Mouse (Mus musculus) forebrain, embryonic 16.5 days (tissue): ENCODE measurements at regions not wholly inside any gene's neighbourhood (a gene's known extent, or its start where the extent isn't known, plus 50 kb on each side); places are given as distances from the start of the nearest gene placed in this dataset.

Experiments used
- ATAC-seq: fragments of 200-750 bp; cut with Nextera tagmentation; 2 replicates; pipeline ENCODE4 v1.8.0; 2017; ENCODE audit warnings: mild to moderate bottlenecking, moderate library complexity
- H3K27ac ChIP-seq: fragments of 300-500 bp; sonication (generic); 2 replicates; pipeline ENCODE4 v1.5.1; 2014; ENCODE audit warnings: low read length, control low read depth
- H3K27me3 ChIP-seq: fragments of 300-500 bp; sonication (generic); replicated peaks from 2 replicates; pipeline ENCODE4 v1.6.1; 2014; ENCODE audit warnings: low read length; ENCODE audit not compliant: control insufficient read depth, insufficient read depth
- H3K36me3 ChIP-seq: fragments of 300-500 bp; sonication (generic); 2 replicates; pipeline ENCODE4 v1.6.1; 2014; ENCODE audit not compliant: control insufficient read depth, insufficient read depth
- H3K4me1 ChIP-seq: fragments of 300-500 bp; sonication (generic); replicated peaks from 2 replicates; pipeline ENCODE4 v1.6.1; 2014; ENCODE audit warnings: low read length; ENCODE audit not compliant: control insufficient read depth, insufficient read depth
- H3K4me2 ChIP-seq: fragments of 300-500 bp; sonication (generic); 2 replicates; pipeline ENCODE4 v1.6.1; 2014; ENCODE audit warnings: mild to moderate bottlenecking, low read length, control low read depth
- H3K4me3 ChIP-seq: fragments of 300-500 bp; sonication (generic); replicated peaks from 2 replicates; pipeline ENCODE4 v1.5.1; 2014; ENCODE audit warnings: mild to moderate bottlenecking, low read length, control low read depth
- H3K9ac ChIP-seq: fragments of 300-500 bp; sonication (generic); replicated peaks from 2 replicates; pipeline ENCODE4 v1.6.1; 2014; ENCODE audit warnings: low read depth, low read length, control low read depth
- H3K9me3 ChIP-seq: fragments of 300-500 bp; sonication (generic); 2 replicates; pipeline ENCODE4 v1.6.1; 2016; ENCODE audit warnings: low read length; ENCODE audit not compliant: control insufficient read depth
- WGBS: fragments of 180-500 bp; shearing (Covaris S2); extraction: QIAGEN DNeasy Blood & Tissue Kit; methylation state at CpG from one replicate; pipeline ENCODE4 v1.1.7; 2014; 5-methylcytosine and 5-hydroxymethylcytosine counted together

- 37% methylated on average over 4 of the region's 4 CpGs for WGBS
- Histone ChIP-seq H3K4me1 (0 out of 2 replicates have a peak, but pooled peaks cover 2% of the 10 kb centered on the region), H3K36me3 (no peaks in the 10 kb centered on the region), H3K4me3 (no peak overlapping the region), H3K27ac (no peak overlapping the region), H3K4me2 (no peak overlapping the region), H3K9me3 (no peaks in the 10 kb centered on the region), H3K9ac (no peak overlapping the region), H3K27me3 (no peaks in the 10 kb centered on the region)
- peak; percentile 26; the same call in 1 of the 2 replicates for ATAC-seq
Observed at GRCm38 (mm10) chr8:86224851-86225250, 355.6 kb downstream of the Abcc12 start.

DNA sequence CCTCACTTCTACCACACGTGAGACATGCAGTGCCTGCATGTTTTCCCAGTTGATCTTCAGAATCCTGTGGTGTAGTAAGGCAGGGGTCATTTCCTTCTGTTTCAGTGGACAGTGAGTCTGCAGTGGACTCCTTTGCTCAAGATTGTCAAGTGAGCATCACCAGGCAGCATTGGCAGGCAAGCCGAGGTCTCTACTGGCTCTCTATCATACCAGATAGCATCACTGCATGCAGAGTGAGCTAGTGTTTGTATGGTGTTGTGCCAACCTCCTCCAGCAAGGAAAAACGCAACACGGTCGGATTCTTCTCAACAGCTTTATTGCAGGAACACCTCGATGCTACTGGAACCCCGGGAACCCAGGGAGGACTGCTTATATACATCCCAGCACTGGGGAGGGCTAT, 357.8 kb downstream of the Abcc12 start:
- 87% methylated on average over 7 of the region's 7 CpGs for WGBS
- no peak overlapping the region for H3K4me3 ChIP-seq
- no peaks in the 10 kb centered on the region for H3K27me3 ChIP-seq
- H3K4me2 ChIP-seq: no peak overlapping the region
- no peak overlapping the region for H3K27ac ChIP-seq
- 0 out of 2 replicates have a peak, but pooled peaks cover 2% of the 10 kb centered on the region for H3K4me1 ChIP-seq
- H3K9ac ChIP-seq: no peak overlapping the region
- H3K36me3 ChIP-seq: no peaks in the 10 kb centered on the region
- no peak for ATAC-seq
- H3K9me3 ChIP-seq: no peaks in the 10 kb centered on the region

GRCm38 (mm10) chr8:86222228-86222627, 358.3 kb downstream of the Abcc12 start:
- Histone ChIP-seq H3K9me3 (no peaks in the 10 kb centered on the region), H3K4me3 (no peak overlapping the region), H3K9ac (no peak overlapping the region), H3K36me3 (no peaks in the 10 kb centered on the region), H3K4me2 (no peak overlapping the region), H3K4me1 (0 out of 2 replicates have a peak, but pooled peaks cover 2% of the 10 kb centered on the region), H3K27ac (no peak overlapping the region), H3K27me3 (no peaks in the 10 kb centered on the region)
- 98% methylated on average over 4 of the region's 4 CpGs for WGBS
- ATAC-seq: no peak

GRCm38 (mm10) chr8:86214399-86214798, 366.1 kb downstream of the Abcc12 start:
- H3K9me3 ChIP-seq: no peaks in the 10 kb centered on the region
- WGBS: 96% methylated on average over 8 of the region's 8 CpGs
- no peak overlapping the region for H3K4me3 ChIP-seq
- no peak for ATAC-seq
- H3K9ac ChIP-seq: no peak overlapping the region
- H3K4me1 ChIP-seq: no peaks in the 10 kb centered on the region
- no peaks in the 10 kb centered on the region for H3K27me3 ChIP-seq
- H3K27ac ChIP-seq: no peak overlapping the region
- no peak overlapping the region for H3K4me2 ChIP-seq
- no peaks in the 10 kb centered on the region for H3K36me3 ChIP-seq

DNA sequence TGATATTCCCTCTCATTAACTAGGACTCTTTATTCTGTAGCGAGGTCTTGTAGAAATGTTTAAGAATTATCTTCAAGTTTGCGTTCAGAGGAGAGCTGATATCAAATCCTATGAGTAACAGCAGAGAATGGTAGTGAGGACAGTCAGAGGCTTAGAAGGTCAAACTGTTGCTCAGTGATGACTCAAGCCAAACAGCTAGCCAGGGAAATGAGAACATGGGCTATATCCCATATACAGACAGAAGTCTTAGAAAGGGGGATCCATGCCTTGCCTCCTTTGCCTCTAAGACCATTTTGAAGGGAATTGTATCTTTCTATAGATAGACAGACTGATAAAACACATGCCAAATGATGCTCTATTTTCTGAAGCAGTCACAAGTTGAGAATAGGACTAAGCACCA, 368.0 kb downstream of the Abcc12 start:
- Histone ChIP-seq H3K9me3 (no peaks in the 10 kb centered on the region), H3K27ac (no peak overlapping the region), H3K27me3 (no peaks in the 10 kb centered on the region), H3K4me2 (no peak overlapping the region), H3K9ac (no peak overlapping the region), H3K4me3 (no peak overlapping the region), H3K36me3 (no peaks in the 10 kb centered on the region), H3K4me1 (no peaks in the 10 kb centered on the region)
- 93% methylated on average over 2 of the region's 2 CpGs for WGBS
- ATAC-seq: no peak

DNA sequence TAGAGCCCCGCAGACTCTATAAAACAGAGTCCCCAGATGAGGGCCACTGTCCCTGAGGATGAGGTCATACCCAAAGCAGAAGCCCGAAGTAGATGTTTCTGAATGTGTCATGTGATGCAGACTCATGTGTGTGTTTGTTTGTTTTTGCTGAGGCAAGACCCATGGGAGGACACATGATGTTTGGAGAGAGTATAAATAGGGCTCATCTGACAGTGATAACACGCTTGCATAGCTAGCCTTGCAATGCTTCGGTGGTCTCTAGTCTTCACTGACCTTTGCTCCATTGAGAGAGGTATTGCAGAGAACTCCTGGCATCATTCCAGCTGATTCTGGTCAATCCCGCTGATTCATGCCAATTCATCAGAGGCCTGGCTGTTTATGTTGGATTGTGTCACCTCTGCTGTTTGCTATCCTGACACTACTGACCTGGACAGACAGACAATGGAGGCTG, 368.1 kb downstream of the Phkb start:
- ATAC-seq: no peak
- Histone ChIP-seq H3K27me3 (no peaks in the 10 kb centered on the region), H3K9ac (no peak overlapping the region), H3K36me3 (no peaks in the 10 kb centered on the region), H3K27ac (no peak overlapping the region), H3K9me3 (no peaks in the 10 kb centered on the region), H3K4me2 (no peak overlapping the region), H3K4me3 (no peak overlapping the region), H3K4me1 (peaks cover 3% of the 10 kb centered on the region; the same call in 1 of the 2 replicates)
- 76% methylated on average over 5 of the region's 5 CpGs for WGBS

DNA sequence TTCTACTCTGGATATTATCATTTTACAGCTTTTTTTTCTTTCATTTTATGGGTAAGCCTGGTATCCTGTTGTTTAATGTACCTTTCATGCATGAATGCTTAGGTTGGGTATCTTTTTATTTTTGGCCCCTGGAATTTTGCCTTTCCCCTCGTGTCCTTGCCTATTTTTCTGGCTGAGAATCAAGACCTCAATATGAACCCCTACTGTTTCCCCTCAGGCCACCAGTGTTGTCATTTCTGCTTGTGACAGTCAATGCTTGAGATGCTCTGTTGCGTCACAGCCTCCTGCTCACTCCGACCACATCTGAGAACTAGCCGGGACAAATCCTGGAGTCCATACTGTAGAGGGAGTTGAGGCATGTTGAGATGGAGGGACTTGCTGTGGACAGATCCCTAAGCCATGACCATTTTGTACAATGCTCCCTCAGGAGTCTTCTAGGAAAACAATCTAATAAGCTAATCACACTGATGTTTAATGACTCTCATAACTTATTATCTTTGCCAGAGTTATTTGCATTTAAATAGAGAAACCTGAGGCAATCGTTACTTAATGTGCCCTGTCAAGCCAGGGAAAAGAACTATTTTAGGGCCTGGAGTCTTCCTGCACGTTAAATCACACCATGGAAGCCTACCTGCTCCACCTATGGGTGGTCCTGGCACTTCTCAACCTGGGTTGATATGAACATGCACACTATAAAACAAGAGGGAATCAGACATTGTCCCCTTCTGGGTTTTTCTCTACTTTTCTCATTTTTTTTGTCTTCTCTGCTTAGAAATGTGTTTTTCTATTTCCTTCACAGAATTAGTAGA, 363.9 kb downstream of the Phkb start:
- Histone ChIP-seq H3K4me2 (no peak overlapping the region), H3K4me1 (peaks cover 5% of the 10 kb centered on the region; the same call in 1 of the 2 replicates), H3K36me3 (no peaks in the 10 kb centered on the region), H3K27me3 (no peaks in the 10 kb centered on the region), H3K4me3 (no peak overlapping the region), H3K27ac (no peak overlapping the region), H3K9ac (no peak overlapping the region), H3K9me3 (no peaks in the 10 kb centered on the region)
- ATAC-seq: no peak
- 22% methylated on average over 6 of the region's 6 CpGs for WGBS

GRCm38 (mm10) chr8:86203107-86203506, 362.3 kb downstream of the Phkb start:
- no peak overlapping the region for H3K4me2 ChIP-seq
- H3K9me3 ChIP-seq: no peaks in the 10 kb centered on the region
- H3K36me3 ChIP-seq: no peaks in the 10 kb centered on the region
- H3K27ac ChIP-seq: no peak overlapping the region
- H3K27me3 ChIP-seq: no peaks in the 10 kb centered on the region
- no peak overlapping the region for H3K4me3 ChIP-seq
- H3K4me1 ChIP-seq: peaks cover 5% of the 10 kb centered on the region; the same call in 1 of the 2 replicates
- 24% methylated on average over 9 of the region's 9 CpGs for WGBS
- no peak for ATAC-seq
- no peak overlapping the region for H3K9ac ChIP-seq

GRCm38 (mm10) chr8:86201830-86202229, 361.1 kb downstream of the Phkb start:
- H3K36me3 ChIP-seq: no peaks in the 10 kb centered on the region
- H3K27ac ChIP-seq: no peak overlapping the region
- ATAC-seq: no peak
- no peak overlapping the region for H3K4me2 ChIP-seq
- no peaks in the 10 kb centered on the region for H3K27me3 ChIP-seq
- H3K4me3 ChIP-seq: no peak overlapping the region
- H3K9ac ChIP-seq: no peak overlapping the region
- peaks cover 5% of the 10 kb centered on the region; the same call in 1 of the 2 replicates for H3K4me1 ChIP-seq
- 83% methylated on average over 4 of the region's 4 CpGs for WGBS
- no peaks in the 10 kb centered on the region for H3K9me3 ChIP-seq
